Mouse (Mus musculus) liver, embryonic 14.5 days (tissue): Measurements from ENCODE around the gene Nacc1. TPM values are rescaled to one million over a fixed set of nuclear protein-coding genes. Genes with fewer than 3 reads are reported as not detected.

Source experiments
- ATAC-seq: fragments of 200-750 bp; cut with Nextera tagmentation; 2 replicates; pipeline ENCODE4 v1.8.0; 2017; ENCODE audit warnings: moderate number of reproducible peaks, mild to moderate bottlenecking, moderate library complexity; ENCODE audit not compliant: insufficient read depth
- DNase-seq, 3 experiments: peaks; one replicate each; pipeline ENCODE4 v3.0.0-alpha.2; 2012 to 2013; ENCODE audit warnings: low read depth in 3 of 3, low spot score in 3 of 3
- H3K27ac ChIP-seq: fragments of 300-500 bp; sonication (generic); 2 replicates; pipeline ENCODE4 v1.5.1; 2014; ENCODE audit warnings: moderate library complexity, mild to moderate bottlenecking, control low read depth, inconsistent platforms
- H3K27me3 ChIP-seq: fragments of 300-500 bp; sonication (generic); 2 replicates; pipeline ENCODE4 v1.6.1; 2014; ENCODE audit warnings: mild to moderate bottlenecking, low read length, moderate library complexity; ENCODE audit not compliant: control insufficient read depth, insufficient read depth
- H3K36me3 ChIP-seq: fragments of 300-500 bp; sonication (generic); replicated peaks from 2 replicates; pipeline ENCODE4 v1.6.1; 2014; ENCODE audit warnings: low read depth; ENCODE audit not compliant: control insufficient read depth, insufficient read depth
- H3K4me1 ChIP-seq, 2 experiments: fragments of 200-500 bp in 1 of 2; fragments of 300-500 bp in 1 of 2; sonication (generic) in 1 of 2; replicated peaks; 2 replicates each; pipeline ENCODE4 v1.6.1; 2012 to 2014; ENCODE audit warnings: antibody characterized with exemption in 1 of 2, inconsistent platforms in 1 of 2, low read length in 1 of 2; ENCODE audit not compliant: control insufficient read depth in 2 of 2, insufficient read depth in 2 of 2
- H3K4me2 ChIP-seq: fragments of 300-500 bp; sonication (generic); 2 replicates; pipeline ENCODE4 v1.6.1; 2014; ENCODE audit warnings: low read depth, mild to moderate bottlenecking, control low read depth, moderate library complexity
- H3K4me3 ChIP-seq, 2 experiments: fragments of 200-500 bp in 1 of 2; fragments of 300-500 bp in 1 of 2; sonication (generic) in 1 of 2; 2 replicates each; pipeline ENCODE4 v1.5.1; 2012 to 2014; ENCODE audit warnings: low read depth in 2 of 2, low read length in 2 of 2, mild to moderate bottlenecking in 2 of 2, control low read depth in 1 of 2, inconsistent platforms in 1 of 2, moderate library complexity in 1 of 2; ENCODE audit not compliant: insufficient read depth in 1 of 2
- H3K9ac ChIP-seq: fragments of 300-500 bp; sonication (generic); replicated peaks from 2 replicates; pipeline ENCODE4 v1.6.1; 2014; ENCODE audit warnings: mild to moderate bottlenecking, control low read depth, moderate library complexity
- H3K9me3 ChIP-seq: fragments of 300-500 bp; sonication (generic); 2 replicates; pipeline ENCODE4 v1.6.1; 2016; ENCODE audit warnings: low read length, mixed read lengths; ENCODE audit not compliant: control insufficient read depth
- CTCF ChIP-seq: IDR thresholded peaks from 2 replicates; pipeline ENCODE4 v1.5.1; 2016; ENCODE audit warnings: antibody characterized with exemption, low read depth, control low read depth
- EP300 ChIP-seq: IDR thresholded peaks from 2 replicates; pipeline ENCODE4 v1.6.1; 2016; ENCODE audit warnings: antibody characterized with exemption, low read depth
- WGBS: fragments of 180-500 bp; shearing (Covaris S2); extraction: QIAGEN DNeasy Blood & Tissue Kit; methylation state at CpG from one replicate; pipeline ENCODE4 v1.1.7; 2014; ENCODE audit not compliant: insufficient replicate concordance; 5-methylcytosine and 5-hydroxymethylcytosine counted together
- polyA plus RNA-seq, 2 experiments: library from polyadenylated mRNA; depleted of rRNA in 1 of 2; stranded (reverse) in 1 of 2; unstranded in 1 of 2; fragments of >200 nt; fragmentation: Nextera tagmentation in 1 of 2; extraction: Ambion mirVana in 1 of 2; gene quantifications; 2 replicates each; pipeline versions ENCODE4 v1.2.1 to v1.2.3; 2012 to 2014

Nacc1 gene
- polyA plus RNA-seq, 2 experiments = 6.3 to 19.0 TPM

- H3K4me3 ChIP-seq = no peak overlapping the region
- DNase-seq (no peak), ATAC-seq (no peak)
- H3K4me2 ChIP-seq = no peak overlapping the region
- no peak overlapping the region for H3K9ac ChIP-seq
- peaks cover 2 to 3% of the 10 kb centered on the region in 2 experiments for H3K4me1 ChIP-seq
- H3K36me3 ChIP-seq = no peaks in the 10 kb centered on the region; the same call in 1 of the 2 replicates
- 83% methylated on average over 11 of the region's 11 CpGs for WGBS
- H3K27ac ChIP-seq = no peak overlapping the region
- no peaks in the 10 kb centered on the region; the same call in 1 of the 2 replicates for H3K27me3 ChIP-seq
- TF ChIP-seq EP300 (no peak), CTCF (no peak)
- H3K9me3 ChIP-seq = no peaks in the 10 kb centered on the region
Observed at GRCm38 (mm10) chr8:84716790-84717189, 29.1 kb upstream of the Nacc1 start.

DNA sequence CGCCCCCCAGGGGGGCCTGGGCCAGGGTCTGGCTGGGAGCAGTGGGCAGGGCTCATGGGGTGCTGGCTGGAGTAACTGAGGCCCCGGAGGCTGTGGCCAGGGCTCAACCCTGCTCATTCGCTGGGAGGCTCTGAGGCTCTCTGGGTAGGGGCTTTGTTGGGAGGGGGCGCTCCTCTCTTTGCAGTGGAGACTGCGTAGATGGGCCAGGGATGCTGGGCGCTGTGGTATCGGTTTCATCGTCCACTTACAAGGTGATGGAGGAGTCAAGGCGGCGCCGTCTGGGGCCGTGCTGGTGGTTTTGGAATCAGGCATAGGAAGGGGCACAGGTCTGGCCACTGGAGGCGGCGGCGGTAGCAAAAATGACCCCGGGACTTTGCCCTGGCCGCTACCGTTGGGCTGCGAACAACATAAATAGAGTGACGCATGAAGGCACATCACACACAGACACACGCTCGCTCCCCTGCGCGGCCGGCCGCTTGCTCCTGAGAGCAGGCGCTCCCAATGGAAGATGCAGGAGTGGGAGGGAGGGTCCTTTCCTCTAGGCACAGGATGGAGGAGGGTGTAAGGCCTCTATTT lies 28.3 kb upstream of the Nacc1 start:
- DNase-seq (no peak), ATAC-seq (no peak)
- peak overlapping the region; percentile 11; the same call in 1 of the 2 replicates for H3K4me2 ChIP-seq
- no peak for TF ChIP-seq EP300
- no peak for TF ChIP-seq CTCF
- no peak overlapping the region for H3K4me3 ChIP-seq
- 0 out of 4 replicates have a peak, but pooled peaks cover 0 to 1% of the 10 kb centered on the region in 2 experiments for H3K4me1 ChIP-seq
- no peak overlapping the region for H3K27ac ChIP-seq
- H3K9ac ChIP-seq = no peak overlapping the region
- 64% methylated on average over 27 of the region's 27 CpGs for WGBS
- H3K27me3 ChIP-seq = no peaks in the 10 kb centered on the region; the same call in 1 of the 2 replicates
- no peaks in the 10 kb centered on the region for H3K9me3 ChIP-seq
- H3K36me3 ChIP-seq = no peaks in the 10 kb centered on the region

DNA sequence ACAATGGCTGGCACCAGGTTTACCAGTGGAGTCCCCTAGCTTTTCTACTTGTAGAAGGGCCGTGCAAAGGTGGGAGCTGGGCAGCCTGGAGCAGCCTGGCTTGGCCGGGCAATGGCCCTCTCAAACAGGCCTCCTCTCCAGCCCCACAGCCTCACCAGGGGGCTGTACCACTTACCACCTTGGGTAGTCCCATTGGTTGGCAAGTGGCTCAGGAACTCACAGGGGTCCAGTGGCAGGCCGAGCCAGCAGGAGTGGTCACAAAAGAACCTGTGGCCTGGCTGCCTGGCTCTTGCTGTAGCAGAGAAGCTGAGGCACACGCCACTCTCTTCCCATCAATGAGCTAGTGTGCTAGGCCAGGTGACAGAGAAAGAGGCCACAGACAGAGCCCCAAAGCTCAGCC lies 26.5 kb upstream of the Nacc1 start:
- no peaks in the 10 kb centered on the region for H3K9me3 ChIP-seq
- TF ChIP-seq CTCF = no peak
- no peak for TF ChIP-seq EP300
- H3K4me1 ChIP-seq = peaks cover 0 to 3% of the 10 kb centered on the region in 2 experiments; a peak in 1 of 4 replicates
- H3K27me3 ChIP-seq = no peaks in the 10 kb centered on the region; the same call in 1 of the 2 replicates
- H3K4me2 ChIP-seq = no peak overlapping the region
- DNase-seq (no peak), ATAC-seq (no peak)
- no peak overlapping the region for H3K9ac ChIP-seq
- no peaks in the 10 kb centered on the region for H3K36me3 ChIP-seq
- 66% methylated on average over 4 of the region's 4 CpGs for WGBS
- H3K27ac ChIP-seq = no peak overlapping the region
- H3K4me3 ChIP-seq = no peak overlapping the region

- Histone ChIP-seq H3K36me3 (no peaks in the 10 kb centered on the region), H3K27ac (no peak overlapping the region), H3K4me3 (no peak overlapping the region), H3K4me1 (peaks cover 2 to 3% of the 10 kb centered on the region in 2 experiments; a peak in 2 of 4 replicates), H3K9ac (no peak overlapping the region), H3K27me3 (no peaks in the 10 kb centered on the region; the same call in 1 of the 2 replicates), H3K4me2 (no peak overlapping the region), H3K9me3 (no peaks in the 10 kb centered on the region)
- no peak for TF ChIP-seq EP300
- TF ChIP-seq CTCF = no peak
- ATAC-seq (no peak), DNase-seq (no peak)
- WGBS = 71% methylated on average over 4 of the region's 4 CpGs
Observed at GRCm38 (mm10) chr8:84713381-84713780, 25.7 kb upstream of the Nacc1 start.

- no peaks in the 10 kb centered on the region; the same call in none of the 2 replicates for H3K27me3 ChIP-seq
- no peaks in the 10 kb centered on the region for H3K9me3 ChIP-seq
- peaks cover 6 to 9% of the 10 kb centered on the region in 2 experiments for H3K4me1 ChIP-seq
- H3K27ac ChIP-seq = no peak overlapping the region
- H3K36me3 ChIP-seq = no peaks in the 10 kb centered on the region
- DNase-seq (no peak), ATAC-seq (no peak)
- TF ChIP-seq CTCF (no peak), EP300 (no peak)
- 43% methylated on average over 3 of the region's 3 CpGs for WGBS
- H3K4me2 ChIP-seq = no peak overlapping the region
- no peak overlapping the region for H3K4me3 ChIP-seq
- no peak overlapping the region for H3K9ac ChIP-seq
Observed at GRCm38 (mm10) chr8:84712759-84713120, 25.1 kb upstream of the Nacc1 start.
